Mouse (Mus musculus): ENCODE measurements around the gene Olfr314.
"Not testable (repeated sequence)": the region's sequence is repeated elsewhere in the genome, so short reads cannot be mapped to it uniquely, and the experiment has no call there.

Gene Olfr314

DNA sequence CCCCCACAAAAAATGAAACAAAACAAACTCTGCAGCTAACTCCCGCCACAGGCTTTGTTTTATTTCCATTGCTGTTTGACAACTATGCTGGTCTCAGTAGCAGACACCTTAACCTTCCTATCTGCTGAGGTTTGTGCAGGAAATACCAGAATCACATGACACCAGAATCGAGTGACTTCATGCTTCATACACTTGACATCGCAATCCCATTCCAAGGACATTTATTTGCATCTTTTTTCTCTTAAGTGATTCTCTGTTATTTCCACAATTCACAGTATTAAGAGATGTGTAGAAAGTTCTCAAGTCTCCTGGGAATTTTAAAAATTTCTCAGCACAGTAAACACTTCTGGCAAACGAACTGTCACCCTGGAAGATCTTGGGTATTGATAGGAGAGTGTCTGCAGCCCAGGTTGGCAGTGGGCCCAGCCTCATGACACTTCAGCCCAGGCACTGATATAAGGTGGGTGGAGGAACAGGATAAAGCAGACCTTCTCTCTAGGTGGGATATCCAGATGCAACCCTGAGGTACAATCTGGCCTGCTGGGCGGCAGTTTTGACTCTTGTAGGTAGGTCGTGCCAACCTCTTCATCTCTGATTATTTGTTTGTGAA, at the start of gene Olfr314:
Gene Olfr314 (plus strand): TSS at position 473 of the 610 bp plus-strand sequence.
- no peak for DNase-seq

GRCm38 (mm10) chr11:58733372-58733771, 49.4 kb upstream of the Olfr314 start:
- peak; percentile 1 for DNase-seq

DNA sequence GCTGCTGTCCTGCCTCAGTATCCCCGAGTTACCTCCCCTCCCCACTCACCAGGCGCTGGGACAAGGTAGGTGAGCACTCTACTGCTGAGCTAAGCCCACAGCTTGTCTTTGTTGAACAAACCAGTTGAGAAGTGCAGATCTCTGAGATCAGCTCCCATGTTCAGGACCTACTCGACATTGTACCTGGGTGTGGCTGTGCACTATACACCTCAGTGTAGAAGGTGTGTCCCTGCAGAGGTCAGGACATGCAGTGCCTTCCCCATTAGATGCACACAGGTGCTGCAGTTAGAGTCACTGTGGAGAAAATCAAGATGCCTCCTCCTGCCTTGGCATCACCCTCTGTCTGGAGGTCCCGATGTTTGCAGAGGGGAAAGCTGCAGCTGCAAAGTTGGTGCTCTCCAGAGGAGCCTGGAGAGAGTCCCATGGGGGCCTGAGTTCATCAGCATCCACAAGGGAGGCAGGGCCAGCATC, 43.9 kb upstream of the Olfr314 start, which contains the start of gene Olfr317:
Gene Olfr317 (minus strand): TSS at position 421 of the 471 bp plus-strand sequence.
- no peak for DNase-seq

DNA sequence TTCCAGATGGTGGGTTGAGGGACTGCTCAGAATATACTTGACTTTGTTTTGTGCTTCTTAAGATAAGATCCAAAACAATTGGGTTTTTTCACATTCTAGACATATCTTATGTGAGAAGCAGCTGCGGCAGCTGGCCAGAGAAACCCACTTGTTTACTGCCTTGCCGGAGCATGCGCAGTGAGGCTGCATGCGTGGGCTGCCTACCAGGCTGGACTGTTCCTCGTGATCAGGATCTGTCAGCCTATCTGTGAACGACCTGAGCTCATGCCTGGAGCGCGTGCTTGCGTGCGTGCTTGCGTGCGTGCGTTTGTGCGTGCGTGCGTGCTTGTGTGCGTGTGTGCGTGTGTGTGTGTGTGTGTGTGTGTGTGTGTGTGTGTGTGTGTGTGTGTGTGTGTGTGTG, 31.7 kb upstream of the Olfr314 start:
- not testable (repeated sequence) for DNase-seq

DNA sequence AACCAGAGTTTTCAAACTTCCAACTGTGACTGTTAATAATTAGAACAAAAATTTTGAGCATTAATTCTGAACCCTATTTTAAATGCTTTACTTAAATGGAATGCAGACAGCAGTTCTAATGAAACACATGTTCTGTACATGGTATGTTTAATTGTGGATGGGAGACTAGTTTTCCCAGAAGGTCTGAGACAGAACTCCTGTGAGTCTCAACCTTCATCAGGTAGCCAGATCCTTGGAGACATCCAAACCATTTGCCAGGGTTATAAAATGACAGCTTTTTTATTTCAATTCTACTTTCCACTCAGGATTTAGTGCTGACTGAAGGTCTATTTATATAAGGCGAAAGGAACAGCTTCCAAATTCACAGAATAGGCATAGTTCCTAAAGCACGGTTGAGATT, 30.3 kb upstream of the Olfr314 start, which contains the start of gene Olfr316:
Gene Olfr316 (plus strand): TSS at position 301 of the 400 bp plus-strand sequence.
- no peak for DNase-seq

DNA sequence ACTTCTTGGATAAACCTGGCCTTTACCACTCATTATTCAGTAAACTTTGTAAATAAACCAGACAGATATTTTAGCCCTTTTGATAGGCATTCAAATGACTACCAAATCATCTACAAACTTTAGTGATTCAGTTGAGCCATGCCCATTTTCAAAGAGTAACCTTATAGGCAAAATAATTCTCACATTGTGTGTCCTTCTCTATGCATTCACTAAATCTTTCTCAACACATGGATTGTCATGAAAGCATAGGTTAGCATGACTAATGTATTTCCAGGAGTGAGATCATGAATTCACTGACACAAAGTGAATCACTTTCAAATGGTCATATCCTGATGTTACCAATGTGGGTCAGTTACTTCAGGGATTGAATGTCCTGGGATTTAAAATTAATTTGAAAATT, 9.9 kb upstream of the Olfr314 start, which contains the start of gene Olfr315:
Gene Olfr315 (plus strand): TSS at position 301 of the 400 bp plus-strand sequence.
- no peak for DNase-seq

DNA sequence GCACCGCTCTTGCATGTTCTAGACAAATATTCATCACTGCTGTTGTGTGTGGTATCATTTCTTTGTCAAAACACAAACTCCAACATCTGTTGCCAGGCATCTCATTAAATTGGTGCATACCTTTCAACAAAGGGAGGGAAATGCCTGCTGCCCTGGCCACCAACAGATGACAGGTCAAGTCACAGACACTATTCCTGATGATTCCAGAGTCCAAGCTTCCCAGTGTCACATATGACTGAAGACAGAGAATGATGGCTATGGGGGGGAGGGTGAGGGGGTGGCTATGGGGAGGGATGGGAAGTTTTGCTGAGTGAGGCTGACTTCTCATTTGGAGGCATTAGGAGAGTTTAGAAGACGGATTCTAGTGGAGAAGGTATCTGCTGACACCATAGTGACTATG, 1.4 kb downstream of the Olfr314 start:
- DNase-seq = no peak

- no peak for DNase-seq
Measured at GRCm38 (mm10) chr11:58787651-58788050, 4.9 kb downstream of the Olfr314 start.

GRCm38 (mm10) chr11:58788346-58788745, 5.6 kb downstream of the Olfr314 start:
- no peak for DNase-seq

- DNase-seq = peak; percentile 11
Measured at GRCm38 (mm10) chr11:58789532-58789931, 6.8 kb downstream of the Olfr314 start.

DNA sequence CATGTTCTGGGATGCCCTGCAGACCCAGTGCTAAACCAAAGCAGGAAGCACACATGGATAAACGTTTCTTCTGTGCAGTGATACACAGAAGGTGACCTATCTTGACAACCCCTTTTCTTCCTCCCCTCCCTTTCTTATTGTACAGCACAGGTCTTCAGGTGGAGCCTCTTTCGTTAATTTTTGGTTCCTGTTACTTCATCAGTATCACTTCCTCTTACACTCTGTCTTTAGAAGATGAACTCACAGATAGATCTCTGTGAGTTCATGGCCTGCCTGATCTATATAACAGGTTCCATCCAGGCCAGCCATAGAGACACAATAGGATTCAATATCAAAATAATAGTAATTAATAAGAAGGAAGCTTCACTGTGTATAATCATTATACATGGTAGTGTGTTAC, 7.3 kb downstream of the Olfr314 start:
- DNase-seq = no peak

DNA sequence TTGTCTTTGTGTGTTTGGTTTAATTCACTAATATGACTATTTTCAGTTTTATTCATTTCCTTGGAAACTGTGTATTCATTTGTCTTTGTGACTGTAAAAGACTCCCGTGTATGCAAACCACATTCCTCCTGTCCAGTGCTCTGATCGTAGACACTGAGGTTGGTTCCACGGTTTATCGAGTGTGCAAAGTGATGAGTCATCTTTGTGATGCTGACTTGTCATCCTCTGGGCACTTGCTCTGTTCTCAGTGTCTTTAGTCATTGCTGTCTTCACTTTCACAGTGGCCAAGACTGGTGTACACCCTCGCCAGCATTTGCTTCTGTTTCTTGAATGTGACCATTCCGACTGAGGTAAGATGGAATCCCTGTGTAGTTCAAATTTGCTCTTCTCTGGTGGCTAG, 7.9 kb downstream of the Olfr314 start:
- no peak for DNase-seq

DNA sequence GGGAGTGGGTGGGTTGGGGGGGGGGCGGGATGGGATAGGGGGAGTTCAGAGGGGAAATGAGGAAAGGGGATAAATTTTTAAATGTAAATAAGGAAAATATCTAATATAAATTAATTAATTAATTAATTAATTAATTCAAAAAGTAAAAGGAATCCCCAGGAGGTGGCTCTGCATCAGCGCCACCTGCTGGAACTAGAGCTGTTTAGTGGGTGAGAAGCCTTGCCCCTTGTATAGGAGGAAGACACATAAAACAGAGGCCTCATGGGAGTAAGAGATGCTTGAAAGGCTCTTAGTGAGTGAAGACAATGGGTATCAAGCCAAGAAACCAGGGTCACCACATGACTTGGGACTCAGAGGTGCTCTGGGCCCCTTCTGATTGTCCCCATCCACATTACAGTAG, 13.1 kb downstream of the Olfr314 start:
- no peak for DNase-seq

DNA sequence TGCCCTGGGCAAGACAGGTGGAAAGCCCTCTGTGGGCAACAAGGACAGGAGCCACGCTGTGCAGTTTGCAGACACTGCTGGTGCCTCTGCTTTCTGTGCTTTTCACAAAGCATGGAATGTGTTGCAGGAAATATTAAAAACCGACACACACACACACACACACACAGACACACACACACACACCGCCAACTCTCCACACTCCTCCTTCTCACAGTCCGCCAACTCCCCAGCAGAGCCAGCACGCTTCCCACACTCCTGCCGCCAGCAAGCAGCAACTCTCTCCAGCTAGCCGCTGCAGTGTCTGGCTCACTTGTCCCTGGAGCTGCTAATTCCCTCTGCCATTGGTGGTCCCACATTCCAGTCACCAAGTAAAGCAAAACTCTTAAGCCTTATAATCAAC, 14.1 kb downstream of the Olfr314 start:
- no peak for DNase-seq

DNA sequence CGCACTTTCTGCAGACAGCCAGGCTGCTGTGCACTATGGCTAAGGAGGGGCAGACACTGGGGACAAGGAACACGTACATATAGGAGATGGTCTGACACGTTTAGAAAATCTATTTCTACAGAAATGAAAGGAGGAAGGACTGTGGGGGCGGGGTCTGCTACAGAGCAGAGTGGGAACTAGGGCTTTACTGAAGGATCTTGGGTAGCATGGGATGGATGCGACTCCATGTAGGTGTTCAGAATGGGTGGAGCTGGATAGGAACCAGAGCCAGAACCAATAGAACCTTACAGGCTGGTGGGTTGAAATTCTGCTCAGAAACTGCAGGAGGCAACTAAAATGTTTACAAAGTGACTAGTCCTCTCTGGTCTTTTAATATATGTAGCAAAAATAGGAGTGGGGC, 17.0 kb downstream of the Olfr314 start:
- no peak for DNase-seq

GRCm38 (mm10) chr11:58801558-58802228, 18.9 kb downstream of the Olfr314 start, which contains the start of gene Fam183b:
TSS of gene Fam183b (minus strand) at chr11:58801960.
- DNase-seq = no peak

GRCm38 (mm10) chr11:58803871-58804270, 21.1 kb downstream of the Olfr314 start:
- no peak for DNase-seq

- DNase-seq = no peak
Measured at GRCm38 (mm10) chr11:58804393-58804792, 21.6 kb downstream of the Olfr314 start.

DNA sequence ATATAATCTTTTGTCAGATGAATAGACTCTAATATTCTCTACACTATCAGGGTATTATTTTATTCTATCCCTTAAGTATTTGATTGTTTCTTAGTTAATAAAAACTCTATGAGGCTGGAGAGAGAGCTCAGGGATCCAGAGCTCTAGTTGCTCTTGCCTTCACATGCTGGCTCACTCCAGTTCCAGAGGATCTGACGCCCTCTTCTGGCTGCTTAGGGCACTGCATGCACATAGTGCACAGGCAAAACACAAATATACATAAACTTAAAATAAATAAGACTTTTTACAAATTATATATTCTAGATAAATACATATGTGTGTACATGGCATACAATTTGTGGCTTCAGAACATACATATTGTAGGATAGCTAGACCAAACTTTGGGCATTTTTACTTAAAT, 29.2 kb downstream of the Olfr314 start:
- DNase-seq = no peak

DNA sequence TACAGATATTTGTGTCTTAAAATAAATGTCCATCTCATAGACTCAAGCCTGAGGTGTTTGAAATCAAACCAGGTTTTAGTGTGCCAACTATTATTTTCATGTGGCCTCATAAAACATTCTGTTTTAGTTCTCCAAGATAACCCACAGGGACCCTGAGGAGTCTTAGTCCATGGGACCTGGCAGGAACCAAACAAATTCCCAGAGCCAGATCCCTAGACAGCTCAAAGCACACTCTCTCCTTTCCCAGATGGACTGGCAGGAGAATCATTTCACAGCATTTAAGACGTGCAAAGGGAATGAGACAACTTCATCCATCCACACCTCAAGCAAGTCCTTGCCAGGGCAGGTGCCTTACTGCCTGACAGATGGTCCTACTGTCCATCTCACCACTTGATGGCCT, 31.9 kb downstream of the Olfr314 start, which contains the start of gene Olfr313:
Gene Olfr313 (plus strand): TSS at position 301 of the 400 bp plus-strand sequence.
- not testable (repeated sequence) for DNase-seq

- DNase-seq = no peak
Measured at GRCm38 (mm10) chr11:58815676-58816075, 32.9 kb downstream of the Olfr314 start.

- DNase-seq = not testable (repeated sequence)
Measured at GRCm38 (mm10) chr11:58828937-58829336, 46.2 kb downstream of the Olfr314 start, which contains the start of gene Olfr312. TSS of gene Olfr312 (plus strand) at chr11:58829237.

- no peak for DNase-seq
Measured at GRCm38 (mm10) chr11:58829764-58830163, 47.0 kb downstream of the Olfr314 start.

GRCm38 (mm10) chr11:58832541-58832940, 49.8 kb downstream of the Olfr314 start:
- DNase-seq = not testable (repeated sequence)
